Mouse (Mus musculus): Measurements from ENCODE around the gene Htra2. TPM values are rescaled to one million over a fixed set of nuclear protein-coding genes. Genes with fewer than 3 reads are reported as not detected.

Gene Htra2
- polyA plus RNA-seq, 1 experiment from 2014 or later: 61.8 TPM

- H3K4me1 ChIP-seq (replicated peaks; ENCODE audit: control insufficient read depth, insufficient read depth, low read length): peaks cover 10% of the 10 kb centered on the region; the same call in 1 of the 2 replicates
- no peak overlapping the region for H3K4me3 ChIP-seq (ENCODE audit: low read length)
- no peak overlapping the region for H3K9ac ChIP-seq (ENCODE audit: low read length)
- no peak overlapping the region for H3K4me2 ChIP-seq (ENCODE audit: low read depth, low read length)
- no peak overlapping the region for H3K27ac ChIP-seq (ENCODE audit: low read length)
- no peaks in the 10 kb centered on the region for H3K36me3 ChIP-seq (ENCODE audit: control insufficient read depth, insufficient read depth, low read length)
- no peaks in the 10 kb centered on the region for H3K27me3 ChIP-seq (ENCODE audit: control insufficient read depth, insufficient read depth, low read depth, low read length)
- ATAC-seq (ENCODE audit: low read depth): no peak
- 82% methylated on average over 6 of the region's 6 CpGs for WGBS
- no peaks in the 10 kb centered on the region for H3K9me3 ChIP-seq (ENCODE audit: control insufficient read depth, low read length)
Measured at GRCm38 (mm10) chr6:83006114-83006513, 49.0 kb downstream of the Htra2 start.

DNA sequence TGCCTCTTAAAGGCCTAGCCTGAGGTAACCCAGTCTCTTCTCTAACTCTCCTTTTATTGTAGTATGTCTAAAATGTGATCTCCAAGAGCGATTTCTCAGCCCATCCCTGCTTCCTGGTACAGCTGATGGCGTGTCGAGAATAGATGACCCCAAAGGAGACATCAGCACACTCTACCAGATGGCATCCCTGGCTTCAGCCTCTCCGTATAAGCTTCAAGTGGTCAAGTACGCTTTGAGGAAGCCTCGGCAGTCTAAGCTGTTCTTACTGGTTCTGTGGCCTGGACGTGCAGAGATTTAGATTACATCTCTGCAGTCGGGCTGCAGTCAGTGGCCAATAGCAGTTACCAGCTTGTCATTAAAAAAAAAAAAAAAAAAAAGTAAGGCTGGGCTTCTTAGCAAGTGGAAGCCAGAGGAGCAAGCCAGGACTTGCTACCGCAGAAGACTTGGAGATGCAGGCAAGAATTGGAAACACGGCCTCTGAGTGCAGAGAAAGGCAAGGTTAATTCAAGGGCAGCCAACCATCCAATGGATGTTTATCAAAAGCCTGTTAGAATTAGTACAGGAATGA, 49.5 kb downstream of the Htra2 start:
- Histone ChIP-seq H3K36me3 (ENCODE audit: control insufficient read depth, insufficient read depth, low read length) (no peaks in the 10 kb centered on the region), H3K4me3 (ENCODE audit: low read length) (no peak overlapping the region), H3K9me3 (ENCODE audit: control insufficient read depth, low read length) (no peaks in the 10 kb centered on the region), H3K4me1 (replicated peaks; ENCODE audit: control insufficient read depth, insufficient read depth, low read length) (peaks cover 10% of the 10 kb centered on the region; the same call in 1 of the 2 replicates), H3K4me2 (ENCODE audit: low read depth, low read length) (no peak overlapping the region), H3K9ac (ENCODE audit: low read length) (no peak overlapping the region), H3K27ac (ENCODE audit: low read length) (peak overlapping the region; percentile 2), H3K27me3 (ENCODE audit: control insufficient read depth, insufficient read depth, low read depth, low read length) (no peaks in the 10 kb centered on the region)
- WGBS: 71% methylated on average over 10 of the region's 10 CpGs
- no peak for ATAC-seq (ENCODE audit: low read depth)

DNA sequence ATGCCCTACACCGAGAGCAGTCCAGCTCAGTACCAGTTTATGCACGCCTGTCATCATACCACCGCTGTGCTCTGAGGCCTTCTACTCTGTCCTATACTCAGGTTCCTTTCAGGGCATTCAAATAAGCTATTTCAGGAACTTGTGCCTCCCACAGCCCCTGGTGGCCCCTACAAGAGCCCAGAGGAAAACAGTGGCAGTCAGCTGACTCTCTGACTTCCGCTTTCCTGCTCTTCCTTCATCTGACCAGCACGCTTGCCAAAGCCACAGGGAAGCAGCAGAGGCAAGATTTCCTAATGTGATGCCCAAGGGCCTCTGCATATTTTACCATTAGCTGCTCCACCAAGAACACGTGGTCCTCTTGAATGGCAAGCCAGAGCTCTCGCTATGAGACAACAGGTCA, 50.2 kb downstream of the Htra2 start:
- Histone ChIP-seq H3K9ac (ENCODE audit: low read length) (no peak overlapping the region), H3K4me1 (replicated peaks; ENCODE audit: control insufficient read depth, insufficient read depth, low read length) (peaks cover 5% of the 10 kb centered on the region; the same call in 1 of the 2 replicates), H3K4me2 (ENCODE audit: low read depth, low read length) (no peak overlapping the region), H3K4me3 (ENCODE audit: low read length) (no peak overlapping the region), H3K27me3 (ENCODE audit: control insufficient read depth, insufficient read depth, low read depth, low read length) (no peaks in the 10 kb centered on the region), H3K9me3 (ENCODE audit: control insufficient read depth, low read length) (no peaks in the 10 kb centered on the region), H3K27ac (ENCODE audit: low read length) (peak overlapping the region; percentile 2), H3K36me3 (ENCODE audit: control insufficient read depth, insufficient read depth, low read length) (no peaks in the 10 kb centered on the region)
- ATAC-seq (ENCODE audit: low read depth): peak; percentile 48; the same call in 1 of the 2 replicates
- 49% methylated on average over 7 of the region's 7 CpGs for WGBS

GRCm38 (mm10) chr6:83004309-83004708, 50.8 kb downstream of the Htra2 start:
- Histone ChIP-seq H3K4me3 (ENCODE audit: low read length) (no peak overlapping the region), H3K9me3 (ENCODE audit: control insufficient read depth, low read length) (no peaks in the 10 kb centered on the region), H3K27me3 (ENCODE audit: control insufficient read depth, insufficient read depth, low read depth, low read length) (no peaks in the 10 kb centered on the region), H3K36me3 (ENCODE audit: control insufficient read depth, insufficient read depth, low read length) (no peaks in the 10 kb centered on the region), H3K27ac (ENCODE audit: low read length) (peak overlapping the region; percentile 2; the same call in 1 of the 2 replicates), H3K4me2 (ENCODE audit: low read depth, low read length) (no peak overlapping the region), H3K4me1 (replicated peaks; ENCODE audit: control insufficient read depth, insufficient read depth, low read length) (peaks cover 5% of the 10 kb centered on the region; the same call in 1 of the 2 replicates), H3K9ac (ENCODE audit: low read length) (no peak overlapping the region)
- ATAC-seq (ENCODE audit: low read depth): no peak
- WGBS: 70% methylated on average over 2 of the region's 2 CpGs

DNA sequence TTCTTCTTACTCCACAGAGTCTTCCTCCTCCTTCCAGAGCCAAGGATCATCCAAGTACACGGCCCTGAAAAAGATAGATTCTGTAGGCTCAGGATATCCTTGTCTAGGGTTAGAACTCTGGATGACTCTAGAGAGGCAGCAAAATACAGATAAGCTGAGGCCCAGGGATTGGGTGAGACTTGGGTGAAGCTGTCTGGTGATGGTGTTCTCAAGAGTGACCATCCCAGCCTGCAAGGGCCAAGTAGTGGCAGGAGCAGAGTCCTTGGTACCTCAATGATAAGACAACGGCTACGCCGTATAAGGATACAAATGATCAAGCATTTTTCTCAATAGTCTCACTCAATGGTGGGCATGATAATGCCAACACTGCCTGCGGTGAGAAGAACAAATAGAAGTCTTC, 51.2 kb downstream of the Htra2 start:
- Histone ChIP-seq H3K4me3 (ENCODE audit: low read length) (no peak overlapping the region), H3K9me3 (ENCODE audit: control insufficient read depth, low read length) (no peaks in the 10 kb centered on the region), H3K27me3 (ENCODE audit: control insufficient read depth, insufficient read depth, low read depth, low read length) (no peaks in the 10 kb centered on the region), H3K27ac (ENCODE audit: low read length) (no peak overlapping the region), H3K9ac (ENCODE audit: low read length) (no peak overlapping the region), H3K4me1 (replicated peaks; ENCODE audit: control insufficient read depth, insufficient read depth, low read length) (peaks cover 5% of the 10 kb centered on the region; the same call in 1 of the 2 replicates), H3K4me2 (ENCODE audit: low read depth, low read length) (no peak overlapping the region), H3K36me3 (ENCODE audit: control insufficient read depth, insufficient read depth, low read length) (no peaks in the 10 kb centered on the region)
- ATAC-seq (ENCODE audit: low read depth): no peak
- WGBS: 72% methylated on average over 5 of the region's 5 CpGs

DNA sequence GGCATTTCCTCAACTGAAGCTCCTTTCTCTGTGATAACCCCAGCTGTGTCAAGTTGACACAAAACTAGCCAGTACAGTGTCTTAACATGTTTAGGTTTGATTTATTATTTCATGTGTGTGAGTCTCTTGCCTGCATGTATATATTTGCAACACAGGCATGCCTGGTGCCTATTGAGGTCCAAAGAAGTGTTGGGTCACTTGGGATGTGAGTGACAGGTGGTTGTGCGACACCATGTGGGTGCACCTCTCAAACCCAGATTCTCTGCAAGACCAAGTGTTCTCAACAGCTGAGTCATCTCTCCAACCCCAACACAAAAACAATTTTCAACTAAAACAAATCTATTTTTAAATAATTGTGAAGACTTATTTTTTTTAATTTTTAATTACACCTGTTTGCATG, 52.0 kb downstream of the Htra2 start:
- H3K4me2 ChIP-seq (ENCODE audit: low read depth, low read length): no peak overlapping the region
- ATAC-seq (ENCODE audit: low read depth): no peak
- no peaks in the 10 kb centered on the region for H3K36me3 ChIP-seq (ENCODE audit: control insufficient read depth, insufficient read depth, low read length)
- H3K9me3 ChIP-seq (ENCODE audit: control insufficient read depth, low read length): no peaks in the 10 kb centered on the region
- no peak overlapping the region for H3K9ac ChIP-seq (ENCODE audit: low read length)
- peaks cover 5% of the 10 kb centered on the region; the same call in 1 of the 2 replicates for H3K4me1 ChIP-seq (replicated peaks; ENCODE audit: control insufficient read depth, insufficient read depth, low read length)
- H3K27me3 ChIP-seq (ENCODE audit: control insufficient read depth, insufficient read depth, low read depth, low read length): no peaks in the 10 kb centered on the region
- H3K27ac ChIP-seq (ENCODE audit: low read length): no peak overlapping the region
- 91% methylated on average over 1 of the region's 1 CpGs for WGBS
- H3K4me3 ChIP-seq (ENCODE audit: low read length): no peak overlapping the region

MicroRNA genes within 50 kb of the gene (microRNA counts, 519-probe panel; counts per million panel counts)
- 368 counts per million, percentile 2 among the panel's probes with 10 or more counts for microRNA mmu-miR-3470a+mmu-miR-3470b

Small RNA genes lying within 50 kb of the gene (microRNA-seq; reads per million reads assigned to microRNA genes)
- gene Mir3470a (not detected), gene Mir7040 (not detected)

Other genes with a start within 250 kb of the Htra2 start
- 14.2 and 14.5 TPM in 2 replicates for gene Sema4f, start 115.5 kb downstream of the Htra2 start, polyA plus RNA-seq (2015; fragmentation: Nextera tagmentation; extraction: Ambion mirVana)
- 2.2 and 2.4 TPM in 2 replicates for gene M1ap, start 108.4 kb downstream of the Htra2 start, polyA plus RNA-seq (2015; fragmentation: Nextera tagmentation; extraction: Ambion mirVana)
- 16.7 and 17.6 TPM in 2 replicates for gene Dok1, start 21.8 kb downstream of the Htra2 start, polyA plus RNA-seq (2015; fragmentation: Nextera tagmentation; extraction: Ambion mirVana)
- gene Loxl3, start 21.1 kb downstream of the Htra2 start, polyA plus RNA-seq (2015; fragmentation: Nextera tagmentation; extraction: Ambion mirVana): 25.5 and 26.0 TPM in 2 replicates
- gene Aup1, start 752 bp downstream of the Htra2 start, polyA plus RNA-seq (2015; fragmentation: Nextera tagmentation; extraction: Ambion mirVana): 195 and 211 TPM in 2 replicates
- 1.9 and 2.0 TPM in 2 replicates for gene Dqx1, start 2.6 kb upstream of the Htra2 start, polyA plus RNA-seq (2015; fragmentation: Nextera tagmentation; extraction: Ambion mirVana)
- gene Tlx2, start 15.0 kb upstream of the Htra2 start, polyA plus RNA-seq (2015; fragmentation: Nextera tagmentation; extraction: Ambion mirVana): 0.52 and 0.79 TPM in 2 replicates
- 31.7 and 32.5 TPM in 2 replicates for gene Pcgf1, start 22.6 kb upstream of the Htra2 start, polyA plus RNA-seq (2015; fragmentation: Nextera tagmentation; extraction: Ambion mirVana)
- 0.59 and 0.89 TPM in 2 replicates for gene Lbx2, start 31.1 kb upstream of the Htra2 start, polyA plus RNA-seq (2015; fragmentation: Nextera tagmentation; extraction: Ambion mirVana)
- gene Ccdc142, start 46.3 kb upstream of the Htra2 start, polyA plus RNA-seq (2015; fragmentation: Nextera tagmentation; extraction: Ambion mirVana): 1.1 and 3.7 TPM in 2 replicates
- gene Gm42688, start 46.3 kb upstream of the Htra2 start, polyA plus RNA-seq (2015; fragmentation: Nextera tagmentation; extraction: Ambion mirVana): 2.2 and 2.9 TPM in 2 replicates
- 137 and 138 TPM in 2 replicates for gene Mrpl53, start 53.8 kb upstream of the Htra2 start, polyA plus RNA-seq (2015; fragmentation: Nextera tagmentation; extraction: Ambion mirVana)
- 9.0 and 13.7 TPM in 2 replicates for gene Mogs, start 60.2 kb upstream of the Htra2 start, polyA plus RNA-seq (2015; fragmentation: Nextera tagmentation; extraction: Ambion mirVana)
- gene Wbp1, start 66.3 kb upstream of the Htra2 start, polyA plus RNA-seq (2015; fragmentation: Nextera tagmentation; extraction: Ambion mirVana): 109 and 111 TPM in 2 replicates
- gene Ino80b, start 70.2 kb upstream of the Htra2 start, polyA plus RNA-seq (2015; fragmentation: Nextera tagmentation; extraction: Ambion mirVana): 13.7 and 14.5 TPM in 2 replicates
- gene Rtkn, start 80.2 kb upstream of the Htra2 start, polyA plus RNA-seq (2015; fragmentation: Nextera tagmentation; extraction: Ambion mirVana): 44.4 and 47.5 TPM in 2 replicates
- 7.2 and 7.6 TPM in 2 replicates for gene Wdr54, start 101.1 kb upstream of the Htra2 start, polyA plus RNA-seq (2015; fragmentation: Nextera tagmentation; extraction: Ambion mirVana)
- 11.9 and 15.3 TPM in 2 replicates for gene 1700003E16Rik, start 101.1 kb upstream of the Htra2 start, polyA plus RNA-seq (2015; fragmentation: Nextera tagmentation; extraction: Ambion mirVana)
- 94.5 and 95.6 TPM in 2 replicates for gene Dctn1, start 110.6 kb upstream of the Htra2 start, polyA plus RNA-seq (2015; fragmentation: Nextera tagmentation; extraction: Ambion mirVana)
- 2.1 and 3.1 TPM in 2 replicates for gene Slc4a5, start 164.6 kb upstream of the Htra2 start, polyA plus RNA-seq (2015; fragmentation: Nextera tagmentation; extraction: Ambion mirVana)

Measured in lung, embryonic 16.5 days (tissue).